Mouse (Mus musculus) brain, embryonic 14.5 days (tissue): Measurements from ENCODE around the gene Nfkb2.

ENCODE experiments used
- CTCF ChIP-seq: fragments of 200-500 bp; IDR thresholded peaks from 2 replicates; pipeline ENCODE4 v1.5.1; 2012; ENCODE audit warnings: inconsistent platforms, mild to moderate bottlenecking, moderate library complexity, borderline replicate concordance; ENCODE audit not compliant: insufficient read depth, insufficient read length; ENCODE audit errors: extremely low read depth
- POLR2A ChIP-seq: fragments of 200-500 bp; IDR thresholded peaks from 2 replicates; pipeline ENCODE4 v1.6.1; 2012; ENCODE audit warnings: mild to moderate bottlenecking, inconsistent platforms, borderline replicate concordance; ENCODE audit not compliant: poor library complexity, insufficient read depth, insufficient read length, severe bottlenecking; ENCODE audit errors: extremely low read depth

GRCm38 (mm10) chr19:46326756-46327305, 22.7 kb downstream of the Nfkb2 start, which contains the start of gene Psd:
- no peak for TF ChIP-seq CTCF
- TF ChIP-seq POLR2A = peak; percentile 21; the same call in 1 of the 2 replicates
